Mouse (Mus musculus) B cell, adult 2 months (primary cell): ENCODE measurements around the gene Ndufab1.
"Not testable (repeated sequence)": the region's sequence is repeated elsewhere in the genome, so short reads cannot be mapped to it uniquely, and the experiment has no call there.

Experiments
- DNase-seq, 2 experiments: peaks; one replicate each; pipeline ENCODE4 v3.0.0; 2022

Gene Ndufab1

DNA sequence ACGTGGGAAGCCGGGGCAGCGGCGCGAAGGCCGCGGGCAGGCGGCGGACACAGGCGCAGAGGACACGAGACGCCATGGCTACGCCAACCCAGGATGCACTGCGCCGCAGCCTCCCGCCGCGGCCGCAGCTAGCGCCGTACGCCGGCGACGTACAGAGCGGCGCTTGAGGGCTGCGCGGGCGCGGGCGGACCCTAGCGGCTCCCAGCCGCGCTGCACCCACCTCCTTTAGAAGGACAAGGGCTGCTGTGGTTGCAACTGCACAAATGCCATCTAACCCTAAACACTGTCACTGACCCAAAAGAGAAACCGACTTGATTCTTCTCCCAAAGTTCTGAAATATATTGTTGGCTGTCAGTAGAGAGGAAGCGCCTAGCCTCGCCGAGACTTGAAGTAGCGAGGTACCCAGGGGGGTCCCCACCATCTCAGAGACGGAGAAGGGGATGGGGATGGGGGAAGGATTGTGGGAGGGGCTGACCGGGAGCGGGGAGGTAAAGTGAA is at the start of gene Ndufab1:
Gene Ndufab1, minus strand, starts transcription at position 140 of the 498 bp plus-strand sequence.
- peak; percentile 85 to 89 for DNase-seq

GRCm38 (mm10) chr7:122140991-122141390 is 39.3 kb upstream of the Ndufab1 start:
- no peak for DNase-seq

- no peak for DNase-seq
These were observed 36.5 kb upstream of the Ndufab1 start for GRCm38 (mm10) chr7:122138190-122138589.

DNA sequence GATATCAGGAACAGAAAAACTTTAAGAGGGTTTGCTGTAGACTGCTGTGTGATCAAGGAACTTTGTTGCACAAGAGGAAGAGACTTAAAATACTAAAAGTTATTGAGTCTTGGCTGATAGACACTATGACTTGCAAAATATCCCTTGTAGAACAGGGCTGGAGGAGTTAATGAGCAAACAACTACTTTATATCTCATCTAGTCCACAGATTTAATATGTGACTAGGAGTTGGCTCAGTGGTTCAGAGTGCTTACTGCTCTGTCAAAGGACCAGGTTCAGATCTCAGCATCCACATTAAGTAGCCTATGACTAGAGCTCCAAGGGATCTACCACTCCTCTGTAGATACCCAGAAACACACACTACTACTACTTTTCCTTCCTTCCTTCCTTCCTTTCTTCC is 35.4 kb upstream of the Ndufab1 start:
- no peak for DNase-seq

- peak; percentile 58 to 61 for DNase-seq
These were observed 33.4 kb upstream of the Ndufab1 start for GRCm38 (mm10) chr7:122135070-122135469.

DNA sequence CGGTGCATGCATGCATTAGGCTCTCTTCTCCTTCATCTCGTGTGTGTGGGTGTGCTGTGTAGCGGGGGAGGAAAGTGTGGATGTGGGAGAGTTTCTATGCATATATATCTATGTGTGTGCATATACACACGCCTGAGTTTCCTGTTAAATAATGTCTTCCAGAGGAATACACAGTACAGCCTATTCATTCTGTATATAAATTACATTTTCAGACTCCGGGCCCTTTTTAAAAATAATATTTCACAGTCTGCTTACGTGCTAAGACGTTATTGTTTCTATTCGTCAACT is 31.6 kb upstream of the Ndufab1 start:
- DNase-seq: no peak

DNA sequence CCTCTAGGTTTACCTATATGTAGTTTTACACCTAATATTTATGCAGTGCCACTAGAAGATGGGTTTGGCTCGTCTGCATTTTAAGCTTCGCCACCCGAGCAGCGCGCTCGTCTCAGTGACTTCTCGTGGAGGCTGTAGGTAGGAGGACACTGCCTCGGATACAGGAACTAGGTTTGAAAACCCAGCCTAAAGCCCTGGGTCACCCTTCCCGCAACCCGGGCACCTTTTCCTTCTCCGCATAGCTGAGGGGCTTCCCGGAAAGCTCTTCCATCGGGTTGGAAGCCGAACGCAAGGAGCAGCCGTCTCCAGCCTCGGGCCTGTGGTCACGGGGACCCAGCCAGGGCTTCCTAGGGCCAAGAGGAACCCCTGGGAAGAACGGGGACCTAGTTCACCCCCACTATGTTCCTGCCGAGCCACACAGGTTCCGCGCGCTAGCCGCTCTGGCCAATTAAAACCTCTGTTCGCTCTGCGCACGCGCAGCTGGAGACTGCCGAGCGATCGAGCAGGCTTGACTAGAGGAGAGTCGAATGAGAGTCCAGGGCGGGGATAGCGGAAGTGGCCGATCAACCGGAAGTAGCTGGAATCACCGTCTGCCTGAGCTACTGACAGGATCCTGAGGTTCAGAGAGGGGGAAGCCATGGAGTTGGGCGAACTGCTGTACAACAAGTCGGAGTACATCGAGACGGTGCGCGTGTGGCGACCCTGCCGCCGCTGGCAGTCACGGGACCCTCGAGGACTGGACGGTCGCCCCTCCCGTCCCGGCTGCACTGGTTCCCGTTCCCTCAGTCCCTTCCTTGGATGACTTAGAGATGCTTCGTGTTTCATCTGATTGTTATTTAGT is 31.0 kb upstream of the Ndufab1 start, which contains the start of the genes Palb2 and Dctn5:
Gene Palb2, minus strand, starts transcription at position 489 of the 841 bp plus-strand sequence.
Gene Dctn5, plus strand, starts transcription at position 545 of the 841 bp plus-strand sequence.
- peak; percentile 96 to 97 for DNase-seq

DNA sequence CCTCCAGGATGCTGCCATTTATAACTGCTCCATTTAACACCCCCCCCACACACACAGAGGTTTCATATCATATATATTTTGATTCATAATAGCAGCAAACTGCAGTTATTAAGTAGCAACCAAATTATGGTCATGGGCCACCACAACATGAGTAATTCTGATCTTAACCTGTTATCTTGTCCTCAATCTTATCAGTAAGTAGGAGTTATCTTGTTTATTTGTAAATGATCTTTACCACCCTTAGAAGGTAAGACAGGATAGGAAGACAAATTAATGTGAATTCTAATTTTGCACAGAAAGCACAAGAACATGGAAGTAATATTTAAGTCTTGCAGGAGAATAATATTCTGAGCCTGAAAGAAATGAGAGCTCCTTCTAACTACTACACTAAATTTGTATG is 30.1 kb upstream of the Ndufab1 start:
- DNase-seq: no peak

GRCm38 (mm10) chr7:122126946-122127345 is 25.3 kb upstream of the Ndufab1 start:
- DNase-seq: no peak

- DNase-seq: no peak
These were observed 23.9 kb upstream of the Ndufab1 start for GRCm38 (mm10) chr7:122125636-122126035.

GRCm38 (mm10) chr7:122123518-122123917 is 21.8 kb upstream of the Ndufab1 start:
- DNase-seq: no peak

GRCm38 (mm10) chr7:122108206-122108605 is 6.5 kb upstream of the Ndufab1 start:
- DNase-seq: no peak

DNA sequence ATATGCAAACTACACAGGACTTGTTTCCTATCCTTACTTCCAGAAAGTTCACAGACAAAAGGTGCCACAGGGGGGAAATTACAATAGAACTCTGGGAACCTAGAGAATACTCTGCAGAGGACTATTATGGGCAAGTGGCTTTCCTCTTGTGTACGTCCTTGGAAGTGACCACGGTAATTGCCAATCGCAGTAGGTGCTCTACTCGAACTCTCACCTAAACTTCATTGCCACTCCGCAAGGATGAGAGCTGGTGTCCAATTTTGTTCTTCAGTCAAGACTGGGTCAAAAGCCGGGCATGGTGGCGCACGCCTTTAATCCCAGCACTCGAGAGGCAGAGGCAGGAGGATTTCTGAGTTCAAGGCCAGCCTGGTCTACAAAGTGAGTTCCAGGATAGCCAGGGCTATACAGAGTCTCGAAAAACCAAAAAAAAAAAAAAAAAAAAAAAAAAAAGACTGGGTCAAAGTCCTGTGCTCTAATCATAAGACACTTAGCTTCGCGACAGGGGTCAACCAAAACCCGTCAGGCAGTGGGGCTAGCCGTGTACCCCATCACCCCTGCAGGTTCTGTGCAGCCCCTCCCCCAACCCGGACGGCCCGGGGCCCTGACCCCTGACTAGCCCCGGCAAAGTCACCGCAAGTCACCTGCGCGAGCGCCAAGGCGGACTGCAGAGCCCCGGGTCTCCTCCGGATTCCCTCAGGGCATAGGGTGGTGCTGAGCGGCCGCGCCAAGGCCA is 506 bp downstream of the Ndufab1 start:
- not testable (repeated sequence) for DNase-seq

DNA sequence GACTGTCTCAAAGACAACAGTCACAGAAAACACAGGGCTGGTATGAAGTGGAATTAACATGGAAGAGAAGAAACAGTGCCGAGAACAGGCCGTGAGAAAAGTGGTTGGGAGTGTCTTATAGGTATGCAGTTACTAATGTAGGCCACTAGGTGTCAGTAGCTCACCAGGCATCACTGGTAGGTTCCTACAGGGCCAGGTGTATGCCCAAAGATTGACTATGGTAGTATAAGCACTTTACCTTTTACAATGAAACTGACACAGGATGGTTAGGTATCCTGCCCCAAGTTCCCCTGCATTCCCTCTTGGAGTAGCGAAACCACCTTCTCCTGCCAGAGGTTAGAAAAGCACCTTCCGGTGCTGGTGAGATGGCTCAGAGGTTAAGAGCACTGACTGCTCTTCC is 2.5 kb downstream of the Ndufab1 start:
- peak; percentile 66 to 69 for DNase-seq

DNA sequence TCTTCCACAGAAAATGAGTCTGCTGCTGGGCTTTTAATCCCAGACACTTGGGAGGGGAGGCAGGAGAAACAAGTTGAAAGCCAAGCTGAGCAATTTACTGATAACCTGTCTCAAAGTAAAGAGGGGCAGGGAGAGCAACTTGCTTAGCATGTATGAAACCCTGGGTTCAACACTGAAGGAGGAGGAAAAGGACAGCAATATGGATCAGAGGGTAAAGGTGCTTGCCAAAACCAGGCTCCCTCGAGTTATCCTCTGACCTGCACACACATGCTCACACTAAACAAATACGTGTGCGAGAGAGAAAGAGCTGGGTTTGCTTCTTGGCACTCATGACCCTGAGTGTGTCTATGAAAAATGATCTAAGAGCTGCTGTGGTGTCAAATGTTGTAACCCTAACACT is 3.7 kb downstream of the Ndufab1 start:
- no peak for DNase-seq

- peak; percentile 23 to 32 for DNase-seq
These were observed 6.9 kb downstream of the Ndufab1 start for GRCm38 (mm10) chr7:122094564-122095330.

DNA sequence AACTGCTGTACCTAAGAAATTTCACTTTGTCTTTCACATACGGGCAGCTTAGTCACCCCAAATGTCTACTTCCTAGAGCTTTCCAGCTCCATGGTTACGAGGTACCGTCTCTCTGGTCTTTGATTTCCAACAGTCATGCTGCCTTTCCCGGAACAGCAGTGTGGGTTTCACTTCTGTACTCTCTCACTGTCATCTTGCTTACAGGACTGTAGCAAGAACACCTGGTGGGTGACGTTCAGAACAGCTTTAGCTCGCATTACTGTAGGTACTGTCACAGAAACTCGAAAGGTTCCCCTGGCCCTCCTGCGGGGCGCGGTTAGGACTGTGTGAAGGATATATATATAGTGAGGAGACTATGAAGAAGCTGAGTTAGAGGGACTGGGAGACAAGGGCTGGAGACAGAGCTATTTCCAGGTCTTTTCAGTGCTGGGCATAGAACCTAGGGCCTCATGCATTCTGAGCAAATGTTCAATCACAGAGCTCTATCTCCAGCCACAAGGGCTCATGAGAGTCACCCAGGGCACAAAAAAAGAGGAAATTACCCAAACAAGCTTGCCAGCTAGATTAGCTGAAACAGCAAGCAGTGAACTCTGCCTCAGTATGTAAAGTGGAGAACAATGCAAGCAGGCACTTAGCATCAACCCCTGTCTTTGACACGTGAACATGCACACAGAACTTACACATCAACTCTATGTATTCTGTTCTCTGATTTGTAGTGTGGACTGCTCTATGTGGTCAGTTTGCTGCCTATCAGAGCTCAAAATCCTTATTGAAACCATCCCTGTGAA is 14.3 kb downstream of the Ndufab1 start:
- peak; percentile 61 to 62 for DNase-seq

- no peak for DNase-seq
These were observed 20.6 kb downstream of the Ndufab1 start for GRCm38 (mm10) chr7:122081071-122081470.

DNA sequence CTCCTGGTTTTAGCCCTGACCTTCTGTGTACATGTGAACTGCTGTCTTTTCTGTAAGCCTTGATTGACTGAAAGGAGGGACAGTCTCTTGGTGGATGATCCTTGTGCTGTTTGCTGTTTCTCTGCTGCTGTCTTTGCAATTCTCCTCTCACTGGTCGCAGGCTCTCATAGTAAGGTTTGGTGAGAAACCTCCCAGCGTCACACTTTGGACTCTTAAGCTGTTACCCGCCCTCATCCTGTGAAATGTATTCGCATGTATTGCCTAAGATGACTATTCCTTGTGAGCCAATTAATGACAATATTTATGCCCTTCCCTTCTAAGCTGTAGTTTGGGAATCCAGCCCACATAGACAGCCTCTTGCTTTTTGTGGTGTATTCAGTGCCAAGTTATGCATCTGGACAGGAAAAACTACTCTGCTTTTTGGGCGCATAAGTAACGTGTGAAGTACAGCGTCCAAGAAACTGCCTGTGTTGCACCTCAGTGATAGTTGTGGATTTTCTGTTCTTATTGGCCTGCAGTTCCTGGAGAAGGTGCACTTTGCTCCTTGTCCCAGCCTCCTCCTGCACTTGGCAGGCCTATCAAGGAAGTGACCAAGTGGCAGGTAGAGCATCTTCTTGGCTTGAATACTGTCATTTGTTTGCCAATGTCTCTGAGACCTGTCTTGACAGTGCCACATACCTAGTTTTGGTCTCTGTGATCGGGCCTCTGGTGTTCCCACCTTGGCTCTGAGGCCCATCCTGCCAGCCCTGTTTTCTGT is 21.7 kb downstream of the Ndufab1 start:
- no peak for DNase-seq

DNA sequence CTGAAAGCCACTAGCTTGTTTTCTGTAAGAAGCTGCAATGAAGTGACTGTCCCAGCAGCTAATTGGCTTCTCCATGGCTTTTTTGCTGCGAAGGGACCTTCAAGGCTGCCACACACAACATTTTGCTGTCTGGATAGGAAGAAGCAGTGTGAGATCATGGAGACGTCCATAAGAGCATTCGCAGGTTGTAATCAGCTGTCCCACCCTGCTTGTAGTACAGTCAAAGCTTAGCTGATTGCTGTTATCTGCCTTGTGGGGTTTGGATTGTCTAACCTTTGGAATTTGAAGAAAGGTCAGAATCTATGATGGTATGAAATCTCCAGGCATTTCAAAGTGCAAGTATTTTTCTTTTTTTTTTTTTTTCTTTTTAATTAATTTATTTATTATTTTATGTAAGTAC is 27.3 kb downstream of the Ndufab1 start:
- no peak for DNase-seq
